Mouse (Mus musculus): Measurements from ENCODE around the gene Mettl24.

Gene Mettl24

GRCm38 (mm10) chr10:40683092-40683867 lies at the start of gene Mettl24:
TSS of gene Mettl24 (plus strand) at chr10:40683282.
- peak; percentile 38 for DNase-seq (ENCODE audit: low read depth, low spot score)

GRCm38 (mm10) chr10:40637331-40637730 lies 45.8 kb upstream of the Mettl24 start:
- no peak for DNase-seq (ENCODE audit: low read depth, low spot score)

DNA sequence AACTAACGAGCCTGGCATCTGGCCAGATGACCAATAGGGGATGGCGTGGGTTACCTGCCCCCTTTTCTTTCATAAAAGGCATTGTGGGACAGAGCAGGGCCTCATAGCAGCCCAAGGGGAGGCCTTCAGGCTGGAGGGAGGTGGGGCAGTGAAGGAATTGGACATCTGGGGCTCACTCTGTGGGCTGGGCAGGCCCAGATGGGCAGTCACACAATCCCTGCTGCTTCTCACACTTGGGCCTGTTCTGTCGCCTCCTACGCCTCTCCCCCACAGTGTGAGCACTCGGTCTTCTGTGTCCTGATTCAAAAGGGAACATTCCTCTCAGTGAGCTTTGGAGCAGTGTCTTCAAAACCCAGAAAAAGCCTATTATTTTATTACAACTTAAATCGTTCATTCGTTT lies 44.8 kb upstream of the Mettl24 start:
- no peak for DNase-seq (ENCODE audit: low read depth, low spot score)

DNA sequence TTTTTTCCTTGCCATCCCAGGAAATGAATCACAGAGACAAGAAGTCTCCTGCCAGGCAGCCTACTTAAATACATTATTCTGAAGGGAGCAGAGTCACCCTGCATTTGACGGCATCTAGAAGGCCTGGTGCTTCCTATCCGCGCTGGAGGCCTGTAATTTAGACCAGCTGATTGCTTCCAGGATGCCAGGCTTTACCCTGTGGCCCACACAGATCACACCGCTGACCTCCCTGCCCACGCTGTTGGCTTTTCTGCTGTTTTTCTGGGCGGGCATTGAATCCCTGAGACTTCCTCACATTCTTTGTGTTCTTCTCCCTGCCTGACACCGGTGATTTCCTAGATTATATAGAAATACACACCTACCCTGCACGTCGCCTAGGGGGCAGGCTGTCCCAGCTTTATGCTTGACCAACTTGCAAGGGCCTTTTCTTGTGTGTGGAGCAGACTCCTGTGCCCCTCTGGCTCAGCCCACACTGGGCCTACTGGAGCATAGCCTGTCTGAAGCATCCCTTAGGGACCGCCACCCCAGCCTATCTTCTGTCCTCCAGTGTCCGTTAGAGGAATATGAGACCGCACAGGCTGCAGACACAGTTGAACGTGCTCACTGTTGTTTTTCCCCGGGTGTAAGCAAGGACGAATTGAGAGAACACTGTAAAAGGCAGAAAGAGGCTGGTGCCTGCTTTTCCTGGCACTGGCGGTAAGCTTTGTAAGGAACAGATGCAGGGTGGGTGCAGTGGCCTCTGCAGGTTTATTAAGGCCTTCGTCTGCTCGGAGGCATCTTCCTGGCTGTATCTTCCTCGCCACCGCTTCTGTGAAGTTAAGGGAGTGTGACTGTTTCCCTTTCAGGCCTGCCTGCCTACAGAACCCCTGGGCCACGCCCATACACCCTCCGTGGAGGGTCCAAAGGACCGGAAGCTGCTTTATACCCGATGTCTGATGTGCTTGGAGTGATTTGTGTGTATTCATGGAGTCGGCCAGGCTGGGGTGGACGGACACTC lies 44.0 kb upstream of the Mettl24 start:
- no peak for DNase-seq (ENCODE audit: low read depth, low spot score)

GRCm38 (mm10) chr10:40640406-40640805 lies 42.7 kb upstream of the Mettl24 start:
- DNase-seq (ENCODE audit: low read depth, low spot score), result no peak

- DNase-seq (ENCODE audit: low read depth, low spot score), result no peak
These were observed 41.2 kb upstream of the Mettl24 start for GRCm38 (mm10) chr10:40641901-40642300.

DNA sequence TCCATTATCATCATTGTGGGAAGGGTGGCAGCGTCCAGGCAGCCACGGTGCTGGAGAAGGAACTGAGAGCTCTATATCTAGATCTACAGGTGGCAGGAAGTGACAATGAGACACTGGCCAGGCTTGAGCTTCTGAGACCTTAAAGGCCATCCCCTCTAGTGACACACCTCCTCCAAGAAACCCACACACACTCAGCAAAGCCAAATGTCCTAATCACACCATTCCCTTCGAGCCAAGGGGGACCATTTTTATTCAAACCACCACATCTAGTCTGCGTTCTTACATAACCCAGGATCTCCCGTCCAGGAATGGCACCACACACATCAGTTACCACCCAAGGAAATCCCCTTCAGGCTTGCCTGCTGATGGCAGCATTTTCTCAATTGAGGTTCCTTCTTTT lies 40.0 kb upstream of the Mettl24 start:
- no peak for DNase-seq (ENCODE audit: low read depth, low spot score)

DNA sequence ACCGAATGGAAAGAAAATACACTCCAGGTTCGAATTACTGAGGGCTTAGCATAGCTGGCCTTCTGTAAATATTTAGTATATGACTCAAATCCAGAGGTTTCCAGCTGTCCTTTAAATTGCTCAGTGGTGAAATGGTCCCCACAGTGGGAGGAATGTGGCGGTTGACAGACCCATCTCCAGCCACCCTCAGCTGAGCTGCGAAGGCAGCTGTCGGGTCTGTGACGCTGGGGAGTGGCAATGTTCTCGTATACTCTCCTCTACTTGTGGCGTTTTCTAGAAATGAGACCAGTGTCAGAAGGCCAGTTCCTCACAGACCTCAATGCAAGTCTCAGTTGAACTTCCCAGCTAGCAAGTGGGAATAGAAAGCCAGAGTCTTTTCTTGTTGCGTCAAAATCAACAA lies 38.6 kb upstream of the Mettl24 start:
- DNase-seq (ENCODE audit: low read depth, low spot score), result no peak

GRCm38 (mm10) chr10:40645346-40645745 lies 37.7 kb upstream of the Mettl24 start:
- no peak for DNase-seq (ENCODE audit: low read depth, low spot score)

DNA sequence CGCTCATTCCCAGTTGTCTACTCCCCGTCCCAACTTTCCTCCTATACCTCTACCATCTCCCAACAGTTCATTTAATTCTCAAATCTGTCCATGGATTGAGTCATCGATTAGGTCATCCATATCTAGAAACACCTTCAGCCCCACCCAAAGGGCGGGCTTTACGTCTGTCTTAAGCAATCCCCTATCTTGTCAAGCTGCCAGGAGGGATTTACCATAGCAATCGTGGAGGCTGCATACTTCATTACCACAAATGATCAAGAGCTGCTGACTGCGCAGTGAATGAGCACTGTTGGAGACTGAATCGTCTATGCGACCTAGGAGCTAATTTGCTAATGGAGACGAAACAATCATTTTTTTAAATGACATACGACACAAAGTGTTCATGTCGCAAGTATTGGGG lies 34.3 kb upstream of the Mettl24 start:
- DNase-seq (ENCODE audit: low read depth, low spot score), result no peak

- peak; percentile 37 for DNase-seq (ENCODE audit: low read depth, low spot score)
These were observed 33.4 kb upstream of the Mettl24 start for GRCm38 (mm10) chr10:40649634-40650033.

DNA sequence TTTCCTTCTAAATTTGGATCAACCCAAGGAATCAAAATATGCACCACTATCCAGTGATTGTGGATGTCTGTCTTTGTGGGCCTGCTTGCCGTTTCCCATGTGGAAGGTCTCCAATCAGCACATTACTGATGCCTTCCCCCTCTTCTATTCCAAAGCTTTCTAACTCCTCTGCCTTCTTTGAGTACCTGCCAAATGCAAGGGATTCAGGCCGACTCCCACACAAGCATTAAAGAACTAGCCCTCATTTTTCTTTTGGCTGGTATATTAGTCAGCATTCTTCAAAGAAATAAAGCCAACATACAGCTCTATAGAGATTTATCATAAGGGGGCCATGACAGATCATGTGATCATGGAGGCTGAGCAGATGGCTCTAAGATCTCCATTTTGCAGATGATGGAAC lies 31.4 kb upstream of the Mettl24 start:
- DNase-seq (ENCODE audit: low read depth, low spot score), result no peak

- no peak for DNase-seq (ENCODE audit: low read depth, low spot score)
These were observed 17.8 kb upstream of the Mettl24 start for GRCm38 (mm10) chr10:40665270-40665669.

DNA sequence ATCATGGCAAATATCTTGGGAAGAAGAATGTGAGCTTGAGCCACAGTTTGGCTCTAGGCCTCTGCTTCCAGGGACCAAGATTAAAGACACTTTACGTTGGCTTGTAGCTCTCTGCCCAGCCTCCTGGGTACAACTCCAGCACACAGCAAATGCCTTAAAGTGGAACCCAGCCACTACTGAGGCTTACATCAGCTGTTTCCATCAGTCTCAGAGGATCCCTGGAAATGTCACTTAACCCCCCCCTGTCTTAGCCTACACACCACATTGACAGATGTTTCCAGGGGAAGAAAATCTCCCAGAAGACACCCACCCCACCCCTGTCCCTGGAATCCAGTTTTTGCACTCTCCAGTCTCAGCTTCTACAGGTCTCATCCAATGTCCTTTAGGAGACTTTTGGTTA lies 16.1 kb upstream of the Mettl24 start:
- no peak for DNase-seq (ENCODE audit: low read depth, low spot score)

DNA sequence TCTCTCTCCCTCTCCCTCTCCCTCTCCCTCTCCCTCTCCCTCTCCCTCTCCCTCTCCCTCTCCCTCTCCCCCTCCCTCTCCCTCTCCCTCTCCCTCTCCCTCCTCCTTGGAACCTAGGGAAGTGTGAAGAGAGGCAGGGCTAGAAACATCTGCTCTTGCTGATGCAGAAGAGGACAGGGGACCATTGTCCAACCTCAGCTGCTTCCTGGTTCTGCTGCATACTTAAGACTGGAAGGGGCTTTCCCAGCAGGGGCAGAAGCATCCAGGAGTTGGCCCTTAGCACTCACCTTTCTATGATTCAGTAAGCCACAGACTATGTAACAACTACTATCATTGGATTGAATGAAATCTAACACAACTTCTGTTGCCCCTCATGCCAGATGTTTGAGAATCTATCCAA lies 14.4 kb upstream of the Mettl24 start:
- DNase-seq (ENCODE audit: low read depth, low spot score), result no peak

DNA sequence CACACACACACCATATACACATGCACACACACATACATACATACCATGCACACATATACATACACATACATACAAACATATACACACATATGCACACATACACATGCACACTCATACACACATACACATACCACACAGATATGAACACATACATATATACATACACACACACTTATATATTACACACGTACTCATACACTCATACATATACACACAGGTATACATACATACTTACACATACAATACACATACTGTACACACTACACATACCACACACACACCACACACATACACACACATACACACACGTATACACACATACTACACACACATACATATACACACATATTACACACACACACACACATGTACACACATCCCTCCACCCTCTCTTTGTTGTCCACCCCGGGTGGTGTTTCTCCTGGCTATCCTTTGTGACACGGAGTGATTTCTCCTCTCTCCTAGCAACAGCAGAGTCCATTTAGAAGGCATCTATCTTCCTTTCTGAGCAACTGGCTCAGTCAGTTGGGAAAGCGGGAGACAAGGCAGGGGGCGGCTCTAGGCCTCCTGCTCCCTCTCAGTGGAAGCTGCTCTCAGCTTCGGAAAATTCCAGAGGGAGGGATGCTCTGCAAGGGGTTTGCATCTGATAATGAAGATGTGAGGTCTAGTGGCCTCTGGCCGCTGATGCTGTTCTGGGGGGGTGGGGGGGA lies 10.3 kb upstream of the Mettl24 start:
- DNase-seq (ENCODE audit: low read depth, low spot score), result no peak

- no peak for DNase-seq (ENCODE audit: low read depth, low spot score)
These were observed 9.8 kb upstream of the Mettl24 start for GRCm38 (mm10) chr10:40673297-40673665.

DNA sequence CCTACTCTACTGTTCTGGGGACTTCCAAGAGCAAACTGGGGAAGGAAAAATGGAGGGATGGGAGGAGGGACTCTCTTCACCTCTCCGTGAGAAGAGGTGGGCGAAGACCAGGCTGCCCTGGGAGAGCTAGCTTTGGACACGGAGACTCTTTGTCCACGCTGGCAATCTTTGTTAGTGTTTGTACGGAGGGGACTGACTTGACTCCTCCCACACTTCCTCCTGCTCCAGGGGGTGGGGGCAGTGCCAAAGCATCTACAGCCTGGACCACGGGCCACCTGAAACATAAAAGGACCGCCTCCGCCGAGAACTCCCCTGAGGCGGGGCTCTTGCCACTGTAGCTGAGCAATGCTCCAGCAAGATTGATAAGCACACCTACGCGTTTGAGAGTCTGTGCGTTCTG lies 8.9 kb upstream of the Mettl24 start:
- peak; percentile 22 for DNase-seq (ENCODE audit: low read depth, low spot score)

DNA sequence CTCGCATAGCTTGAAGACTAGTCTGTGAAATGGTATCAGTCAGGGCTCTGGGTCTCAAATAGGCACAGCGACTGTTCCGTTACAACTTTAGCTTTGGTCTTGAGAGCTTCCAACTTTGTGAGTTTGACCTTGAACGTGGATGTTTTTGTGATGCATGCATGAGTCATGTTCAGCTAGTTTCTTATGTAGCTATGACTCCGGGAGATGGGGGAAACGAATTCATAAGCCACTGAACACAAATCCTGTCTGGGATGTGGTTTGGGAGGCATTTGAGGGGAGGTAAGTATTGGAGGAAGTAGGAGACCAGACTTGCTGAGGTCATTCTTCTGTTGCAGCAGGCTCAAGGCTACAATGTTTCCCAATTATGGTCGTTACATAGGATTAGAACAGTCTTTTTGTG lies 7.2 kb upstream of the Mettl24 start:
- no peak for DNase-seq (ENCODE audit: low read depth, low spot score)

GRCm38 (mm10) chr10:40678477-40678876 lies 4.6 kb upstream of the Mettl24 start:
- DNase-seq (ENCODE audit: low read depth, low spot score), result no peak

- no peak for DNase-seq (ENCODE audit: low read depth, low spot score)
These were observed 612 bp upstream of the Mettl24 start for GRCm38 (mm10) chr10:40682470-40682869.

DNA sequence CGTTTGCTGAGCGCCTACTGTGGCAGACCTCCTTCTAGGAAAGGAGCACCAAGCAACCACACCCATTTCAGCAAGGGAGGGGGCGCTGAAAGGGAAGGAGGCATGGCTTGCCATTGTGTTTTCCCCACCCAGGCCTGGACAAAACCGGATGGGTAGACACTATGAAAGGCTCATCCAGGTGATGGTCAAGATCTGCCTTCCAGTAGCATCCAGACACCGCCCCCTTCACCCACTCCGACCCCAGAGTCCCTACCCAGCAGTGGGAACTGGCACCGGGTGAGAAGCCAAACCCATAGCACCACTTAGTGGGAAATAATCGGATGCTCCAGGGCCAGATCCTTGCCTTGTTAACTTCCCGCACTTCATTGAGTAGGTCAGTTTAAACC lies 779 bp downstream of the Mettl24 start:
- DNase-seq (ENCODE audit: low read depth, low spot score), result no peak
